Mouse (Mus musculus) spleen, adult 2 months (tissue): ENCODE results near the gene Lpp. TPM values are rescaled to one million over a fixed set of nuclear protein-coding genes. Genes with fewer than 3 reads are reported as not detected.

Experiments used
- DNase-seq, 2 experiments: peaks; one replicate each; pipeline versions ENCODE4 v3.0.0 to v3.0.0-alpha.2; 2012 to 2021; ENCODE audit warnings: low spot score in 2 of 2, low read depth in 1 of 2
- H3K27ac ChIP-seq: fragments of 200-500 bp; 2 replicates; pipeline ENCODE4 v1.5.1; 2012; ENCODE audit warnings: low read length, inconsistent platforms; ENCODE audit not compliant: insufficient read depth
- H3K27me3 ChIP-seq: fragments of 200-500 bp; 2 replicates; pipeline ENCODE4 v1.6.1; 2012; ENCODE audit warnings: mild to moderate bottlenecking, moderate library complexity, low read length, inconsistent platforms; ENCODE audit not compliant: control insufficient read depth, insufficient read depth
- H3K36me3 ChIP-seq: fragments of 200-500 bp; 2 replicates; pipeline ENCODE4 v1.6.1; 2012; ENCODE audit warnings: mild to moderate bottlenecking, low read length, inconsistent platforms; ENCODE audit not compliant: control insufficient read depth, insufficient read depth
- H3K4me1 ChIP-seq: fragments of 200-500 bp; 2 replicates; pipeline ENCODE4 v1.6.1; 2011; ENCODE audit warnings: inconsistent platforms; ENCODE audit not compliant: control insufficient read depth, insufficient read depth, insufficient read length
- H3K4me3 ChIP-seq: fragments of 200-500 bp; 2 replicates; pipeline ENCODE4 v1.5.1; 2011; ENCODE audit warnings: mild to moderate bottlenecking, inconsistent platforms; ENCODE audit not compliant: insufficient read depth, insufficient read length; ENCODE audit errors: extremely low read depth
- CTCF ChIP-seq: fragments of 200-500 bp; IDR thresholded peaks from 2 replicates; pipeline ENCODE4 v1.5.1; 2011; ENCODE audit warnings: mild to moderate bottlenecking, inconsistent platforms; ENCODE audit not compliant: insufficient read depth, insufficient read length, insufficient replicate concordance; ENCODE audit errors: extremely low read depth
- POLR2A ChIP-seq: fragments of 200-500 bp; IDR thresholded peaks from 2 replicates; pipeline ENCODE4 v1.6.1; 2011; ENCODE audit warnings: low read depth, low read length, inconsistent platforms
- WGBS: fragments of 180-500 bp; shearing (Covaris S2); methylation state at CpG from one replicate; pipeline ENCODE4 v1.1.7; 2018; 5-methylcytosine and 5-hydroxymethylcytosine counted together
- polyA plus RNA-seq: library from polyadenylated mRNA; depleted of rRNA; stranded (reverse); fragments of >200 nt; gene quantifications from 2 replicates; pipeline ENCODE4 v1.2.3, GENCODE M21; 2012

The Lpp gene
- polyA plus RNA-seq, 1 experiment: 8.2 TPM

- no peak for DNase-seq
- Histone ChIP-seq H3K4me3 (no peak overlapping the region), H3K4me1 (peaks cover 15% of the 10 kb centered on the region; the same call in 1 of the 2 replicates), H3K27me3 (no peaks in the 10 kb centered on the region), H3K27ac (no peak overlapping the region), H3K36me3 (no peaks in the 10 kb centered on the region)
- 82% methylated on average over 7 of the region's 7 CpGs for WGBS
- TF ChIP-seq CTCF (no peak), POLR2A (no peak)
Observed at GRCm38 (mm10) chr16:24433563-24433962, 40.3 kb downstream of the Lpp start.

DNA sequence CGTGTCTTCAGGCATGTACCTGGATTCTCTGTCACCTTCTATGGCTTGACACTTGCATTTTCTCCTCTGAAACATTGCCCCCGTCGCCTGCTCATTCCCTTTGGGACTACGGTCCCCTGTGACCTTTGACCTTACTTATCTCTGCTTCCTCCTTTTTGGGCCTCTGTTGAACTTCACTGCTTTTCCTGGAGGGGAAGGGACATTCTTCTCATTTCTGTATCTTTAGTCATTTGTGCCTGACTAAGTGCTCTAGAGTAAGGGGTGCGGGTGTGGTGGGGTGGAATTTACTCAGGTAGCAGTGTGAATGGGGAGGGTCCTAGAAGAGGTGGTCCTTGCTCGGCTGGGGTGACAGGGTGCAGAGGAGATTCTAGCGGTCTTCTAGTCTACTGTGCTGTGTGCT lies 40.7 kb downstream of the Lpp start:
- TF ChIP-seq CTCF (no peak), POLR2A (no peak)
- no peak overlapping the region for H3K27ac ChIP-seq
- H3K27me3 ChIP-seq: no peaks in the 10 kb centered on the region
- H3K4me1 ChIP-seq: peaks cover 15% of the 10 kb centered on the region; the same call in 1 of the 2 replicates
- DNase-seq: no peak
- no peaks in the 10 kb centered on the region for H3K36me3 ChIP-seq
- H3K4me3 ChIP-seq: no peak overlapping the region
- WGBS: 73% methylated on average over 7 of the region's 7 CpGs

GRCm38 (mm10) chr16:24434531-24435114 lies 41.3 kb downstream of the Lpp start:
- H3K4me1 ChIP-seq: peaks cover 15% of the 10 kb centered on the region; the same call in 1 of the 2 replicates
- H3K36me3 ChIP-seq: no peaks in the 10 kb centered on the region
- no peak overlapping the region for H3K4me3 ChIP-seq
- DNase-seq: no peak
- no peaks in the 10 kb centered on the region for H3K27me3 ChIP-seq
- no peak overlapping the region for H3K27ac ChIP-seq
- TF ChIP-seq CTCF (no peak), POLR2A (no peak)
- 54% methylated on average over 7 of the region's 7 CpGs for WGBS

DNA sequence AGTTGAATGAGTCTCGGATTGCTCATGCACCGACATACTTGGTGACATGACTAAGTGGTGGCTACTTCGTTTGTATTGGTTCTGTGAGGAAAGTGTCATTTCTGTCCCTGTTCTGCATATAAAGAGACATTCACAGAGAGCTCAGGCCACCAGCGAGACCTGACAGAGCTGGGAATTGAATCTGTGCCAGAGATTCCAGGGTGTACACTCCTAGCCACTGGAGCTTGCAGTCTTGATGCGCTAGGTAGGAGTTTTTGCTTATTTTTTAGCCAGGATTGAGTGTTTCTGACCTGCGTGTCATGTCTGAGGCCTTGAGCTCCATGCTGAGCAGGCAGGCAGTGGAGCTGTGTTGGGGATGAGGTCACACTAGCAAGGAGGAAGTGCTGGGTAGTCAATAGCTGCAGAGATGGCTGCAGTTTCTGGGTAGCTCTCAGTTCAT lies 41.8 kb downstream of the Lpp start:
- 72% methylated on average over 6 of the region's 6 CpGs for WGBS
- TF ChIP-seq CTCF: no peak
- TF ChIP-seq POLR2A: no peak
- no peak overlapping the region for H3K4me3 ChIP-seq
- peak in 1 of 2 experiments; percentile 29 for DNase-seq
- no peaks in the 10 kb centered on the region for H3K36me3 ChIP-seq
- H3K27ac ChIP-seq: no peak overlapping the region
- H3K27me3 ChIP-seq: no peaks in the 10 kb centered on the region
- H3K4me1 ChIP-seq: peaks cover 15% of the 10 kb centered on the region; the same call in 1 of the 2 replicates

DNA sequence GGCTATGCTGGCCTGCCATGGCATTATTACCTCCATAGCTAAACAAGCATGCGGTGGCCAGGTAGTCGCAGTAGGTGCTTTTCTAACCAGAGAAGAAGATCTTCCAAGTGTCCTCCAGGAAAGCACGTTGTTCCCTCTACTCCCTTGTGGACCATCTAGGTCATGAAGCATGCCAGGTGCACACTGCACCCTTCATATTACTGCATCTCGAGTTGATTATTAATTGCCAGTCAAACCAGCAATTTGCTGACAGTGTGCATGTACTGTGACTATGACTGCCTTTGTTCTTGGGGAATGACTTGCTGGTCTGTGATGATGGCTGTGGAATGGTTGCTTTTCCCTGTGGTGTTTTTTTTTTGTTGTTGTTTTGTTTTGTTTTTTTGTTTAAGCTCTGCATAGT lies 45.1 kb downstream of the Lpp start:
- Histone ChIP-seq H3K4me3 (no peak overlapping the region), H3K27me3 (no peaks in the 10 kb centered on the region), H3K27ac (no peak overlapping the region), H3K4me1 (peaks cover 15% of the 10 kb centered on the region; the same call in 1 of the 2 replicates), H3K36me3 (no peaks in the 10 kb centered on the region)
- DNase-seq: no peak
- 91% methylated on average over 4 of the region's 4 CpGs for WGBS
- no peak for TF ChIP-seq CTCF
- no peak for TF ChIP-seq POLR2A

DNA sequence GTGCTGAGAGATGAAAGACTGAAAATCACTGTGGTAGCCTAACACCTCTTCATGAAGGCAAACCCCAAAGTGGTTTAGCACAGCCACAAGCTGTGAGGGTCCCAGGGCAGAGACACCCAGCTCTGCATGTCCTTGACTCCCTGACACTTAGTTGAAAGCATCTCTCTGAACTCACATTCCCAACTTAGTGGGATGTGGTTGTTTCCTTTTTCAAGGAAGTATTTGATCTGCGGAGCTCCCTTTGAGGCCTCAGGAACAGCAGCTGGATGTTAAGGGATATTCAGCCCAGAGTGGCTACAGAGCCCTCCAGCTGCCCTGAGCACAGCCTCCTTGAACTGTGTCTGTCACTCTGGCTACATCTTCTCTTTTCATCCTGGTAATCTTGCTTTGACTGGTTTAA lies 48.0 kb downstream of the Lpp start:
- WGBS: 92% methylated on average over 1 of the region's 1 CpGs
- H3K4me1 ChIP-seq: peaks cover 19% of the 10 kb centered on the region
- no peak for DNase-seq
- H3K36me3 ChIP-seq: no peaks in the 10 kb centered on the region; the same call in 1 of the 2 replicates
- no peak for TF ChIP-seq CTCF
- no peak for TF ChIP-seq POLR2A
- no peaks in the 10 kb centered on the region for H3K27me3 ChIP-seq
- H3K4me3 ChIP-seq: no peak overlapping the region
- H3K27ac ChIP-seq: no peak overlapping the region

GRCm38 (mm10) chr16:24442500-24443122 lies 49.3 kb downstream of the Lpp start:
- 96% methylated on average over 5 of the region's 5 CpGs for WGBS
- Histone ChIP-seq H3K27ac (no peak overlapping the region), H3K4me3 (no peak overlapping the region), H3K4me1 (peaks cover 19% of the 10 kb centered on the region), H3K36me3 (no peaks in the 10 kb centered on the region; the same call in 1 of the 2 replicates), H3K27me3 (no peaks in the 10 kb centered on the region)
- no peak for TF ChIP-seq POLR2A
- TF ChIP-seq CTCF: no peak
- DNase-seq: no peak
